Mouse (Mus musculus) E14TG2a.4 (cell line): ENCODE measurements around the gene Fancg.
A peak's percentile ranks its signal among the peaks of the same experiment; 100 is the strongest.

Experiments used
- H3K27me3 ChIP-seq: 2 replicates; pipeline ENCODE4 v1.6.1; 2014; ENCODE audit warnings: low read length, control low read depth; ENCODE audit not compliant: insufficient read depth
- H3K36me3 ChIP-seq: 2 replicates; pipeline ENCODE4 v1.6.1; 2014; ENCODE audit warnings: low read length, control low read depth; ENCODE audit not compliant: insufficient read depth
- H3K4me1 ChIP-seq: replicated peaks from 2 replicates; pipeline ENCODE4 v1.6.1; 2014; ENCODE audit warnings: low read depth, low read length, control low read depth
- H3K4me3 ChIP-seq: replicated peaks from 2 replicates; pipeline ENCODE4 v1.5.1; 2014; ENCODE audit warnings: mild to moderate bottlenecking, low read length
- H3K9me3 ChIP-seq: 2 replicates; pipeline ENCODE4 v1.6.1; 2014; ENCODE audit warnings: low read length, control low read depth
- CTCF ChIP-seq: conservative IDR thresholded peaks from 2 replicates; pipeline ENCODE4 v1.5.1; 2014; ENCODE audit warnings: low read length
- NANOG ChIP-seq: IDR thresholded peaks from 2 replicates; pipeline ENCODE4 v1.6.1; 2014; ENCODE audit warnings: borderline replicate concordance, low read length, mixed read lengths
- POU5F1 ChIP-seq: IDR thresholded peaks from 2 replicates; pipeline ENCODE4 v1.6.1; 2014; ENCODE audit warnings: low read length, borderline replicate concordance

Fancg gene

GRCm38 (mm10) chr4:43038567-43039495 is 28.5 kb upstream of the Fancg start:
- Histone ChIP-seq H3K36me3 (peaks cover 23% of the 10 kb centered on the region), H3K27me3 (peaks cover 5% of the 10 kb centered on the region; the same call in 1 of the 2 replicates), H3K4me3 (peak overlapping the region; percentile 84), H3K9me3 (no peaks in the 10 kb centered on the region), H3K4me1 (peaks cover 50% of the 10 kb centered on the region)
- TF ChIP-seq NANOG (no peak), CTCF (no peak), POU5F1 (no peak)

DNA sequence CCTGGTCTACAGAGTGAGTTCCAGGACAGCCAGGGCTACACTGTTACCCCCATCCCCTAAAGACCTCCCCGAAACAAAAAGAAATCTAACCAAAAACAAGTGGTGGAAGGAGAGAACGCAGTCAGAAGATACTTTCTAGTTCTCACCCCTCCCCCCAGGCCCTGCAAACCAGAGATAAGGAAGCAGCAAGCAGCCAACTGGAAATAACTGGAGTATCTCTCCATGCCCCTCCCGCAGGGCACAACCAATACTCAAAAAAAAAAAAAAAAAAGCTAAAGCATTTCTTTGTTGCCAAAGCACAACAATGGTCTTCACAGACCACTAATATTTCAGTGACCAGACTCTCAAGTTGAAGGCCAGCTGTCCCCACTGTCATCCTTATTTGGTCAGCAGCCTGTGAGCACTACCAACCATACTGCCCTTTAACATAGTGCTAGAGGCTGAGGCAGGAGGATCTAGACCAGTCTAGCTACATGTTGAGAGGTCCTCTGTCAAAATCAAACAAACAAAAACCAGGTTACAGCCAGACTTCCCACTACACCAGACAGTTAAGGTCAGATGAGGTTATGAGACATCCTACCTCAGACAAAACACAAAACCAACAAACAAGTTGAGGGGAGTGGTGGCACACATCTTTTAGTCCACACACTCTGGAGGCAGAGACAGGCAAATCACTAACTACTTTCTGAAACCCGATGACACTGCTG is 27.7 kb upstream of the Fancg start:
- no peaks in the 10 kb centered on the region for H3K9me3 ChIP-seq
- TF ChIP-seq NANOG (no peak), CTCF (no peak), POU5F1 (no peak)
- peaks cover 30% of the 10 kb centered on the region for H3K36me3 ChIP-seq
- H3K27me3 ChIP-seq = peaks cover 5% of the 10 kb centered on the region; the same call in 1 of the 2 replicates
- peaks cover 49% of the 10 kb centered on the region for H3K4me1 ChIP-seq
- H3K4me3 ChIP-seq = no peak overlapping the region

DNA sequence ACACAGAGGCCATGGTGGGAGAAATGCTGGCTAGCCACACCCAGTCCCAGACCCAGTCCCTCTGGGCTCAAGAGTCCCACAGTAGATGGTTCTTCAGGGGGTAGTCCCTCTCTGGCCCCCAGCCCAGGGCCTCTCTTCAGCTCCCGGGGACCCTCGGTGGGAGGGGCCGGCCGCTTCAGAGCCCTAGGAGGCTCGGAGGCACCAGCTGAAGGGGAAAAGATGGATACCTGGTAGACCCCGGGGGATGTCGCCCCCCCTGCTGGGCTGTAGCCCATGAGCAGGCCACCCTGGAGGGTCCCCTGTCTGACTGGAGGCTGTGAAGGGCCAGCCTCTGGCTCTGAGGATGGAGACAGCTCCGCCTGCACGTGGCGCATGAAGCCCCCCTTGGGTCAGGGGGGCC is 26.1 kb upstream of the Fancg start:
- Histone ChIP-seq H3K4me3 (no peak overlapping the region), H3K4me1 (peaks cover 59% of the 10 kb centered on the region), H3K9me3 (no peaks in the 10 kb centered on the region), H3K36me3 (peaks cover 30% of the 10 kb centered on the region), H3K27me3 (peaks cover 5% of the 10 kb centered on the region; the same call in 1 of the 2 replicates)
- TF ChIP-seq NANOG = no peak
- no peak for TF ChIP-seq CTCF
- no peak for TF ChIP-seq POU5F1

GRCm38 (mm10) chr4:43035851-43036250 is 25.5 kb upstream of the Fancg start:
- peaks cover 5% of the 10 kb centered on the region; the same call in 1 of the 2 replicates for H3K27me3 ChIP-seq

GRCm38 (mm10) chr4:43033481-43033880 is 23.2 kb upstream of the Fancg start:
- H3K36me3 ChIP-seq = peaks cover 52% of the 10 kb centered on the region
- H3K4me3 ChIP-seq = peak overlapping the region; percentile 13; the same call in 1 of the 2 replicates
- peaks cover 50% of the 10 kb centered on the region for H3K4me1 ChIP-seq
- no peaks in the 10 kb centered on the region for H3K9me3 ChIP-seq
- TF ChIP-seq NANOG = no peak
- TF ChIP-seq POU5F1 = no peak
- no peak for TF ChIP-seq CTCF
- H3K27me3 ChIP-seq = no peaks in the 10 kb centered on the region

More at GRCm38 (mm10) chr4:43035851-43036250, 25.5 kb upstream of the Fancg start:
- TF ChIP-seq CTCF (no peak), POU5F1 (no peak), NANOG (no peak)
- no peak overlapping the region for H3K4me3 ChIP-seq
- peaks cover 54% of the 10 kb centered on the region for H3K4me1 ChIP-seq
- peaks cover 30% of the 10 kb centered on the region for H3K36me3 ChIP-seq
- no peaks in the 10 kb centered on the region for H3K9me3 ChIP-seq

- H3K9me3 ChIP-seq = no peaks in the 10 kb centered on the region
- no peak for TF ChIP-seq POU5F1
- H3K4me1 ChIP-seq = peaks cover 50% of the 10 kb centered on the region
- H3K4me3 ChIP-seq = no peak overlapping the region
- peaks cover 61% of the 10 kb centered on the region for H3K36me3 ChIP-seq
- H3K27me3 ChIP-seq = no peaks in the 10 kb centered on the region
These were observed 22.2 kb upstream of the Fancg start for GRCm38 (mm10) chr4:43032501-43032900.

GRCm38 (mm10) chr4:43031237-43031995 is 21.1 kb upstream of the Fancg start, which contains the start of gene Stoml2:
TSS of gene Stoml2 (minus strand) at chr4:43031710.
- Histone ChIP-seq H3K36me3 (peaks cover 69% of the 10 kb centered on the region), H3K9me3 (no peaks in the 10 kb centered on the region), H3K4me3 (peak within 1 kb of the TSS; percentile 94), H3K4me1 (peaks cover 47% of the 10 kb centered on the region), H3K27me3 (no peaks in the 10 kb centered on the region)
- TF ChIP-seq CTCF = no peak
- TF ChIP-seq POU5F1 = no peak
- no peak for TF ChIP-seq NANOG
